Mouse (Mus musculus): ENCODE data around the gene Auts2. TPM values are rescaled to one million over a fixed set of nuclear protein-coding genes. Genes with fewer than 3 reads are reported as not detected.

Gene Auts2
- polyA plus RNA-seq, 1 experiment, result 0.55 TPM

- no peak overlapping the region for H3K27ac ChIP-seq (ENCODE audit: insufficient read depth, low read depth, low read length)
- H3K4me3 ChIP-seq (ENCODE audit: insufficient read depth, low read length), result no peak overlapping the region
- no peak for TF ChIP-seq POLR2A (IDR thresholded peaks at IDR 0.05; ENCODE audit: borderline replicate concordance, low read depth, low read length)
- TF ChIP-seq CTCF (IDR thresholded peaks at IDR 0.05; ENCODE audit: low read depth, low read length), result no peak
- no peaks in the 10 kb centered on the region for H3K4me1 ChIP-seq (ENCODE audit: control insufficient read depth, insufficient read depth, low read length)
These were observed 76.4 kb downstream of the Auts2 start for GRCm38 (mm10) chr5:132466427-132467363.

- Histone ChIP-seq H3K27ac (ENCODE audit: insufficient read depth, low read depth, low read length) (no peak overlapping the region), H3K4me3 (ENCODE audit: insufficient read depth, low read length) (no peak overlapping the region), H3K4me1 (ENCODE audit: control insufficient read depth, insufficient read depth, low read length) (no peaks in the 10 kb centered on the region)
- TF ChIP-seq POLR2A (IDR thresholded peaks at IDR 0.05; ENCODE audit: borderline replicate concordance, low read depth, low read length) (no peak), CTCF (IDR thresholded peaks at IDR 0.05; ENCODE audit: low read depth, low read length) (no peak)
These were observed 80.6 kb downstream of the Auts2 start for GRCm38 (mm10) chr5:132462560-132462959.

- TF ChIP-seq POLR2A (IDR thresholded peaks at IDR 0.05; ENCODE audit: borderline replicate concordance, low read depth, low read length), result no peak
- Histone ChIP-seq H3K27ac (ENCODE audit: insufficient read depth, low read depth, low read length) (no peak overlapping the region), H3K4me3 (ENCODE audit: insufficient read depth, low read length) (no peak overlapping the region), H3K4me1 (ENCODE audit: control insufficient read depth, insufficient read depth, low read length) (no peaks in the 10 kb centered on the region)
These were observed 84.6 kb downstream of the Auts2 start for GRCm38 (mm10) chr5:132458498-132458897.

- Histone ChIP-seq H3K4me3 (ENCODE audit: insufficient read depth, low read length) (no peak overlapping the region), H3K4me1 (ENCODE audit: control insufficient read depth, insufficient read depth, low read length) (no peaks in the 10 kb centered on the region), H3K27ac (ENCODE audit: insufficient read depth, low read depth, low read length) (no peak overlapping the region)
- TF ChIP-seq POLR2A (IDR thresholded peaks at IDR 0.05; ENCODE audit: borderline replicate concordance, low read depth, low read length) (no peak), CTCF (IDR thresholded peaks at IDR 0.05; ENCODE audit: low read depth, low read length) (no peak)
These were observed 90.8 kb downstream of the Auts2 start for GRCm38 (mm10) chr5:132452381-132452780.

GRCm38 (mm10) chr5:132450071-132450470 is 93.1 kb downstream of the Auts2 start:
- no peak for TF ChIP-seq CTCF (IDR thresholded peaks at IDR 0.05; ENCODE audit: low read depth, low read length)
- TF ChIP-seq POLR2A (IDR thresholded peaks at IDR 0.05; ENCODE audit: borderline replicate concordance, low read depth, low read length), result no peak
- no peaks in the 10 kb centered on the region for H3K4me1 ChIP-seq (ENCODE audit: control insufficient read depth, insufficient read depth, low read length)
- H3K27ac ChIP-seq (ENCODE audit: insufficient read depth, low read depth, low read length), result no peak overlapping the region
- H3K4me3 ChIP-seq (ENCODE audit: insufficient read depth, low read length), result no peak overlapping the region

GRCm38 (mm10) chr5:132448401-132449066 is 94.6 kb downstream of the Auts2 start:
- H3K27ac ChIP-seq (ENCODE audit: insufficient read depth, low read depth, low read length), result no peak overlapping the region
- H3K4me3 ChIP-seq (ENCODE audit: insufficient read depth, low read length), result no peak overlapping the region
- H3K4me1 ChIP-seq (ENCODE audit: control insufficient read depth, insufficient read depth, low read length), result no peaks in the 10 kb centered on the region
- TF ChIP-seq CTCF (IDR thresholded peaks at IDR 0.05; ENCODE audit: low read depth, low read length), result no peak
- TF ChIP-seq POLR2A (IDR thresholded peaks at IDR 0.05; ENCODE audit: borderline replicate concordance, low read depth, low read length), result no peak

- Histone ChIP-seq H3K4me1 (ENCODE audit: control insufficient read depth, insufficient read depth, low read length) (no peaks in the 10 kb centered on the region), H3K27ac (ENCODE audit: insufficient read depth, low read depth, low read length) (no peak overlapping the region), H3K4me3 (ENCODE audit: insufficient read depth, low read length) (no peak overlapping the region)
- TF ChIP-seq POLR2A (IDR thresholded peaks at IDR 0.05; ENCODE audit: borderline replicate concordance, low read depth, low read length) (no peak), CTCF (IDR thresholded peaks at IDR 0.05; ENCODE audit: low read depth, low read length) (no peak)
These were observed 97.8 kb downstream of the Auts2 start for GRCm38 (mm10) chr5:132445213-132445954.

GRCm38 (mm10) chr5:132442948-132443347 is 100.2 kb downstream of the Auts2 start:
- no peak overlapping the region for H3K27ac ChIP-seq (ENCODE audit: insufficient read depth, low read depth, low read length)
- TF ChIP-seq POLR2A (IDR thresholded peaks at IDR 0.05; ENCODE audit: borderline replicate concordance, low read depth, low read length) (no peak), CTCF (IDR thresholded peaks at IDR 0.05; ENCODE audit: low read depth, low read length) (no peak)

GRCm38 (mm10) chr5:132438414-132438813 is 104.7 kb downstream of the Auts2 start:
- TF ChIP-seq CTCF (IDR thresholded peaks at IDR 0.05; ENCODE audit: low read depth, low read length) (no peak), POLR2A (IDR thresholded peaks at IDR 0.05; ENCODE audit: borderline replicate concordance, low read depth, low read length) (no peak)

More at GRCm38 (mm10) chr5:132442948-132443347, 100.2 kb downstream of the Auts2 start:
- Histone ChIP-seq H3K4me1 (ENCODE audit: control insufficient read depth, insufficient read depth, low read length) (no peaks in the 10 kb centered on the region), H3K4me3 (ENCODE audit: insufficient read depth, low read length) (no peak overlapping the region)

More at GRCm38 (mm10) chr5:132438414-132438813, 104.7 kb downstream of the Auts2 start:
- Histone ChIP-seq H3K4me3 (ENCODE audit: insufficient read depth, low read length) (no peak overlapping the region), H3K4me1 (ENCODE audit: control insufficient read depth, insufficient read depth, low read length) (no peaks in the 10 kb centered on the region), H3K27ac (ENCODE audit: insufficient read depth, low read depth, low read length) (no peak overlapping the region)

Data from bone marrow macrophage, adult 2 months (primary cell).